Mouse (Mus musculus): ENCODE data around the gene Lingo1.
A peak's percentile ranks its signal among the peaks of the same experiment; 100 is the strongest.

The Lingo1 gene

GRCm38 (mm10) chr9:56681950-56682349, 114.3 kb downstream of the Lingo1 start:
- no peak for DNase-seq (ENCODE audit: low read depth, low spot score)

- DNase-seq (ENCODE audit: low read depth, low spot score), result no peak
Measured at GRCm38 (mm10) chr9:56678929-56679681, 117.2 kb downstream of the Lingo1 start.

GRCm38 (mm10) chr9:56675696-56676095, 120.6 kb downstream of the Lingo1 start:
- DNase-seq (ENCODE audit: low read depth, low spot score), result no peak

GRCm38 (mm10) chr9:56669605-56670221, 126.6 kb downstream of the Lingo1 start:
- DNase-seq (ENCODE audit: low read depth, low spot score), result no peak

- no peak for DNase-seq (ENCODE audit: low read depth, low spot score)
Measured at GRCm38 (mm10) chr9:56664136-56664535, 132.1 kb downstream of the Lingo1 start.

GRCm38 (mm10) chr9:56662946-56663345, 133.3 kb downstream of the Lingo1 start:
- no peak for DNase-seq (ENCODE audit: low read depth, low spot score)

- no peak for DNase-seq (ENCODE audit: low read depth, low spot score)
Measured at GRCm38 (mm10) chr9:56662405-56662804, 133.9 kb downstream of the Lingo1 start.

- DNase-seq (ENCODE audit: low read depth, low spot score), result no peak
Measured at GRCm38 (mm10) chr9:56661217-56661840, 134.9 kb downstream of the Lingo1 start.

- DNase-seq (ENCODE audit: low read depth, low spot score), result no peak
Measured at GRCm38 (mm10) chr9:56658580-56658979, 137.7 kb downstream of the Lingo1 start.

GRCm38 (mm10) chr9:56657996-56658398, 138.3 kb downstream of the Lingo1 start:
- no peak for DNase-seq (ENCODE audit: low read depth, low spot score)

- DNase-seq (ENCODE audit: low read depth, low spot score), result no peak
Measured at GRCm38 (mm10) chr9:56656766-56657542, 139.3 kb downstream of the Lingo1 start.

- DNase-seq (ENCODE audit: low read depth, low spot score), result no peak
Measured at GRCm38 (mm10) chr9:56655167-56655566, 141.1 kb downstream of the Lingo1 start.

- DNase-seq (ENCODE audit: low read depth, low spot score), result no peak
Measured at GRCm38 (mm10) chr9:56652551-56652950, 143.7 kb downstream of the Lingo1 start.

GRCm38 (mm10) chr9:56651586-56651985, 144.7 kb downstream of the Lingo1 start:
- DNase-seq (ENCODE audit: low read depth, low spot score), result no peak

GRCm38 (mm10) chr9:56646227-56647025, 149.8 kb downstream of the Lingo1 start:
- no peak for DNase-seq (ENCODE audit: low read depth, low spot score)

- DNase-seq (ENCODE audit: low read depth, low spot score), result no peak
Measured at GRCm38 (mm10) chr9:56643474-56643873, 152.8 kb downstream of the Lingo1 start.

GRCm38 (mm10) chr9:56638226-56638905, 157.9 kb downstream of the Lingo1 start:
- DNase-seq (ENCODE audit: low read depth, low spot score), result no peak

GRCm38 (mm10) chr9:56637403-56637857, 158.8 kb downstream of the Lingo1 start:
- DNase-seq (ENCODE audit: low read depth, low spot score), result no peak

GRCm38 (mm10) chr9:56636766-56637402, 159.4 kb downstream of the Lingo1 start:
- DNase-seq (ENCODE audit: low read depth, low spot score), result no peak

GRCm38 (mm10) chr9:56636214-56636613, 160.1 kb downstream of the Lingo1 start:
- DNase-seq (ENCODE audit: low read depth, low spot score), result peak; percentile 38

Measured in c-Kit-negative CD71-positive TER-119-positive erythroid progenitor cells, embryonic 14.5 days (primary cell).